Mouse (Mus musculus): Measurements from ENCODE around the gene Atp6v0d1.
"Not testable (repeated sequence)": the region's sequence is repeated elsewhere in the genome, so short reads cannot be mapped to it uniquely, and the experiment has no call there.

The Atp6v0d1 gene

DNA sequence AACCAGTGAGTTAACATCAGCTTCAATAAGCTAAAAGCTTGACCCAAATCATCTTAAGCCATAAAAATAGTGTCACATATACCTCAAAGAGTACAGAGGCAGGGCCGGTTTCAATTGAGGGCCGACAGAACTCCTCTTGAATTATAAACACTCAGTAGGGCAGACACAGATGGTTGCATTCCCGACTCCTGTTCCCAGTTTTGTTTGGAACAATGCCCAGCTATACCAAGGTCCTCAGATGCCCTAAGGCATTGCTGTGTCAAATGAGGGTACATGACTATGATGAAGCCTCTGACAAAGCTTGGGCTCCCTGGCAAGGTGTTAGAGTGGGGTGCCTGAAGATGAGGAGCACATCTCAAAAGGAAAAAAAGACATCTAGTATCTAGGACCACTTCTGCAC, 9.7 kb upstream of the Atp6v0d1 start:
- DNase-seq (ENCODE audit: extremely low read depth, insufficient read length, low spot score): no peak

DNA sequence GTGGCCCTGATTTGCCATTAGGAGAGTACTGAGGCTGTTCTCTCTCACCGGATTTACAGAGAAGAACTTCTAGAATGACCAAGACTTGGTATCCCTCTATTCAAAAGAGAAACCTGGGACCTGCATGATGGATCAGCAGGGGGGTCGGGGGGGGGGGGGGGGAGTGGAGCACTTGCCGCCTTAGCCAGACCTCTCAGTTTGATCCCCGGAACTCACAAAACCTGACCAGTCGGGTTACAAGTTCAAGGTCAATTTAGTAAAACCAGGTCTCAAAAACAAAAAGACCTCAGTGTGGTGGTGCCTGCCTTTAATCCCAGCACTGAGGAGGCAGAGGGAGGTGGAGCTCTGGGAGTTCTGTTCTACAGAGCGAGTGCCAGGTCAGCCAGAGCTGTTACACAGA, 8.9 kb upstream of the Atp6v0d1 start:
- no peak for DNase-seq (ENCODE audit: extremely low read depth, insufficient read length, low spot score)

DNA sequence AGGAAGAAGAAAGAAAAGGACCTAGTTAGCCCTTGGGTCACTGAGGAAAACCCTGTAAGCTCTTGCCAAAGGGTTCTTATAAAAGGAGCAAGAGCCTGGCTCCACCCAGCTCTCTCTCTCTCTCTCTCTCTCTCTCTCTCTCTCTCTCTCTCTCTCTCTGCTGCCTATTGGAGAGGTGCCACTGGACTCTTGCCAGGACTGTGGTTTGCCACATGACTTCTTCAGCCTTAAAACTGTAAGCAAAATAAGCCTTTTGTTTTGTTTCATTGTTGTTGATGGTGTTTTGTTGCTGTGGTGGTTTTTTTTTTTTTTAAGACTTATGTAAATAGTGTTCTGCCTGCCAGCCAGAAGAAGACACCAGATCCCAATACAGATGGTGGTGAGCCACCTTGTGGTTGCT, 7.6 kb upstream of the Atp6v0d1 start:
- DNase-seq (ENCODE audit: extremely low read depth, insufficient read length, low spot score): peak; percentile 62

DNA sequence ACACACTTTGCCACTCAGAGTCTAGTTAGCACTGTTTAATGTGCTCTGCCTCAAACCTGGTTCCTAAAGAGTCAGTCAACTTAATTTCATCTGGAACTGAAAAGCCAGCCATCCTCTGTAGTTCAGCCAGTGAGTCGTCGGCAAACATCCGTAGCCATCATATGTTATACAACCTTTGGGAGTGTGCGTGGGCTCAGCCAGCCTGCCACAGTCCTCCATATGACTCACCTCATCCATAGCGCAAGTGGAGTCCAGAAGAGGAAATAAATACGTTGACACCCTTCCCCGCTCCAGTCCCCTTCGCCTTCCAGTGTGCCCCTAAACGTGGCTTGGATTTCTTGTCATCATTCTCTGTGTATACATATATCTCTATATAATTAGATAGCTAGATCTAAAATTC, 6.0 kb upstream of the Atp6v0d1 start:
- no peak for DNase-seq (ENCODE audit: extremely low read depth, insufficient read length, low spot score)

DNA sequence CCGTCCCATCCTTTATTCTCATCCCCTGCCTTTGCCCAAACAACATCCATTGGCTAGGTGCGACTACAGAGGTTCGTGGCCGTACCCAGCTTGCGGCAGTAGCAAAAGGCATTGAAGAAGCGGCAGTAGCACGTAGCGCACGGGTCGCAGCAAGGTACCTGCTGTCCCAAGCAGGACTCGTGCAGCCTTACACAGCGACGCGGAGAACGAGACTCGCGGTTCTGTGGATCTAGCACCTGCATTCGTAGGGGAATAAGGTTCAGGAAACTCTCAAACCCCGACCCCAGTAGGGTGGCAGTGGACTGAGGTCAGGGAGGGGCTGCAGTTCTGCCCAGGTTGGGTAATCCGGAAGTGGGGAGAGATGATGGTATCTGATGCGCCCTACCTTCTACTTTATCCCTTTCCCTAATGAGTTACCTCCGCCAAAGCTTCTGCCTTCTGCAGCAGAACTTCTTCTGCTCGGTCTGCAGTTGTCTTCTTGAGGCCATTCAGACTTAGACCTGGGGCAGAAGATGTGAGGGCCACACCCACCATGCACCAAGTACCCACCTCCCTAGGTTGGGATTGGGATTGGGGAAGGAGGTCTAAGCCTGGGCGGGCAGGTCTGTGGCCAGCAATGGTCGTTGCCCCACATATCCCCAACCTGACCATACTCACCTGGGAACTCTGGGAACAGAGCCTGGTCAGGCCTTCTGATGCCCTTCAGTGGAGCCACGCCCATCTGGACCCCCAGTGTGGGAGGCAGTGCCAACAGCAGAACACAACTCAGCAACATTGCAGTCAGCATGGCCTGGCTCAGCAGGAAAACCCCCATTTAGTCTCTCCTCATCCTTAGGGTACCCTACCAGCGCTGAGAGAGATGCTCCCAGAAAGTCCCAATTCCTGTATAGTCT, 1.1 kb upstream of the Atp6v0d1 start:
- DNase-seq (ENCODE audit: extremely low read depth, insufficient read length, low spot score): no peak

DNA sequence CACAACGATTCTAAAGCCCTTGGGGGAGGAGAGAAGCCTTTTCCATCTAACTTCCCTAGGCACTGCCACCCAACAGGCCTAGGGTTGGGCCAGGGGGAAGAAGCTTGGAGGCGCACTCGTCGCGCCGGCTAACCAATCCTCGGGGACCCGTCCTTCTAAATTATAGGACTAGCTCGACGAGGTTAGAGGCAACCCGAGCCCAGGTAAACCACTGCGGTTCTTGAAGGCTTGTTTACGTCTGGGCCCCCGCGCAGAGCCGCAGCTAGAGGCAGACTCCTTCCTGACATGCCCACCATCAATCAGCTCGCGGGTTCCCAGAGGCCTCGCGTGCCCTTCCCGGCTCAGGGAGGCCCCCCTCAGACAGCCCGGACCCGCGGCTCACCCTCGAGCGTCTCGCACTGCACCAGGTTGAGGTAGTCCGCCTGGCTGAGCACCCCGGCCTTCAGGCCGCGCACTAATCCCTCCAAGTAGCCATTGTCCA, 406 bp downstream of the Atp6v0d1 start:
- DNase-seq (ENCODE audit: extremely low read depth, insufficient read length, low spot score): no peak

DNA sequence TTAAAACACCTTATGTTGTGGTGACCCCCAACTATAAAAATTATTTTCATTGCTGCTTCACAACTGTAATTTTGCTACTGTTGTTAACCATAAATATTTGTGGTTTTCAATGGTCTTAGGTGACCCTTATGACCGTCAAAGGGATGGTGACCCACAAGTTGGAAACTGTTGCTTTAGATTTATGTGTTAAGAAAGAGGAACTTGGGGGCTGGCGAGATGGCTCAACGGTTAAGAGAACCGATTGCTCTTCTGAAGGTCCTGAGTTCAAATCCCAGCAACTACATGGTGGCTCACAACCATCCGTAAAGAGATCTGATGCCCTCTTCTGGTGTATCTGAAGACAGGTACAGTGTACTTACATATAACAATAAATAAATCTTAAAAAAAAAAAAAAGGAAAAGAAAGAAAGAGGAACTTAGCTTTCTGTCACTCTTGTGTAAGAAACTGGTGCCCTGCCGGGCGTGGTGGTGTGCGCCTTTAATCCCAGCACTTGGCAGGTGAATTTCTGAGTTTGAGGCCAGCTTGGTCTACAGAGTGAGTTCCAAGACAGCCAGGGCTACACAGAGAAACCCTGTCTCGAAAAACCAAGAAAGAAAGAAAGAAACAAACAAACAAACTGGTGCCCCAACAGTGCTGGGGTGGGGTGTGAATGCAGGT, 1.1 kb downstream of the Atp6v0d1 start:
- DNase-seq (ENCODE audit: extremely low read depth, insufficient read length, low spot score): not testable (repeated sequence)

DNA sequence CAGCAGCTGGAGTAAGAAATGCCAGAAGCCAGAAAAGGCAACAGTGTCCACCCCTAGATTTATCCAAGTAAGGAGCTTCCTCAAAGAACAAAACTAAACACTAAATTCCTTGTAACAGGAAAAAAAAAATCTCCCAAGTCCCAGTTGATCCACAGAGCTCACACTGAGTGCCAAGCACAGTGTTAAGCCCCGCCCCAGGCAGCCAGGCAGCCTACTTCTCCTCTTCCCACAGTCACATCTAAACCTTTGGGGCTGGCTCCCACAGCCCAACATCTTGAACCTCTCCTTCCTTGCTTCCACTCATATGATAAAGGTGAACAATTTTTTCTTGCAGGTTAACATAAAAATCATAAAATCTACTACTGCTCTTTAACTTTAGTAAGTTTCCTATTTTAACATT, 2.0 kb downstream of the Atp6v0d1 start:
- DNase-seq (ENCODE audit: extremely low read depth, insufficient read length, low spot score): no peak

DNA sequence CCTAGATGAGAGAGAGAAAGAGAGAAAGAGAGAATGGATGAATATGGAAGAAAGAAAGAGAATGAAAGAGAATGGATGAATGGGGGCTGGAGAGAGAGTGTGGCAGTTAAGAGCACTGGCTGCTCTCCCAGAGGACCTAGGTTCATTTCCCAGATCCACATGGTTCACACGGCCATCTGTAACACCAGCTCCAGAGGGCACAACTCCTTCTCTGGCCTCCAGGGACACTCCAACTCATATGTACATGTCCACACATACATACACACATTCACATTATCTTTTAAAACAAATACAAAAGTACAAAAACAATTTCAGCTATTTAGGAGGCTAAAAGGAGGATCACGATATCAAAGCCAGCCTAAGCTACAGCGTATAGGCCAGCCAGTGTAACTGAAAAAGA, 3.0 kb downstream of the Atp6v0d1 start:
- no peak for DNase-seq (ENCODE audit: extremely low read depth, insufficient read length, low spot score)

DNA sequence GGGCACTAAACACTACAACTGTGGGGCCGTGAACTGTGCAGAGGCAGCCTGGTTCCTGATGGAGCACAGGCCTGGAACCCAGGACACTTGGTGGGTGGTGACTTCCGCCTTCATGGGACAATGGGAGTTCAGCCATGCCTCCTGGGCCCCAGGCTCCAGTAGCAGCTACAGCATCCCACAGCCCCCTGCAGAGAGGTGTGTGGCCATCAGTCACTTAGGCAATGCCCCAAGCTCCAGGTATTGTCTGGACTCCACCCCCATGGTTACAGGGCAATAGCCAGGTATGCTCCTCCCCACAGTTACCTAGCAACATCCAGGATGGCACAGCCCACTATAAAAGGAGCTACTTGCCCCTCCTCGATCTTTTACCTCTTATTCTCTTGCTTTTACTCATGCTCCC, 10.6 kb downstream of the Atp6v0d1 start:
- no peak for DNase-seq (ENCODE audit: extremely low read depth, insufficient read length, low spot score)

DNA sequence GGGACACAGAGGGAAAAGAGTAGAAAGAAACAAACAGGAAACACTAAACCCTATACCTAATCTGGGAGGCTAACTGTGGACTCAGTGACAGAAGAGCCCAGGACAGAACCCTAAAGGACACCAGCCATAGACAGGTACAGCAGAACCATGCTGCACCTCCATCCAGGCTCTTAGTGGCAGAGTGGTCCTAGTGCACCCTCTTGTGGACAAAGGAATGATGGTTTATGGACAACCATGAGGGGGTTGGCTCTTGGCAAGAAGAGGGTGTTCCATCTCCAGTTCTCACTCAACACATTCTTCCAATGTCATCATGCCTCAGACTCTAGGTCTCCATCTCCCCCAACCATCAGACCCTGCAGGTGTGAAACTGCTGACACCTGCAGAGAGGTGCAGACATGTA, 11.8 kb downstream of the Atp6v0d1 start:
- DNase-seq (ENCODE audit: extremely low read depth, insufficient read length, low spot score): no peak

DNA sequence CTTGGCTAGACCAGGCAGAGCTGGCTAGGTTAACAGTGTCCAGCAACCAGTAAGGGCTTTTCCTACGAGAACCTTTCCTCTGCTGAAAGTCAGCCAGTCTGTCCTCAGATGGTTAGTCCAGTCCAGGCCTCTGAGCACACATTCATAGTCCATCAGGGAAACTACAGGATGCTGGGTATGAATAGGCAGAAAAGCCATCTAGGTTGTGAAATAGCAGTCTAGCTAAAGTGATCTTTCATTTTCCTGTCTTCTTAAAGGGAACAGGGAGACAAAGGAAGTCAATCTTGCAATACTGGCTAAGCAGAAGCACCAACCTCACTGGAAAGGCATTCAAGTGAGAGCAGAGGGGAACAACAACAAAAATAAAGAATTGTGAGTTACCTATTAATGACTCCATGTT, 13.0 kb downstream of the Atp6v0d1 start:
- DNase-seq (ENCODE audit: extremely low read depth, insufficient read length, low spot score): no peak

DNA sequence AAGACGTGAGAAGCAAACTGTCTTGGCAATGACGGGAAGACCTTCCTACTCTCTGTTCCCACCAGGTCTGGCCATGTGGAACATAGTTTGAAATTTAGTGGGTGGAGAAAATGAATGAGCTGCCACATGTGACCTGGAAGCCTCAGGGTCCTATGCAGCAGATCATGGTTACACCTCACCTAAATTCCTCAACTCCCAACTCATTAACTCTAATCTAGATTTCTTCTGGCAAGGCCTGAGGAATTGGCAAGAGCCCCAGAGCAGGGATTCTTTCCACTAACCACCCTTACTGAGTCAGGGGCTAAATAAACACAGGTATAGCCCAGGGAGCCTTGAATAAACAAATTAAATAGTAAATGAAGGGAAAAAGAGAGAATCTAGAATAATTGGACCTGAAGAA, 13.8 kb downstream of the Atp6v0d1 start:
- no peak for DNase-seq (ENCODE audit: extremely low read depth, insufficient read length, low spot score)

DNA sequence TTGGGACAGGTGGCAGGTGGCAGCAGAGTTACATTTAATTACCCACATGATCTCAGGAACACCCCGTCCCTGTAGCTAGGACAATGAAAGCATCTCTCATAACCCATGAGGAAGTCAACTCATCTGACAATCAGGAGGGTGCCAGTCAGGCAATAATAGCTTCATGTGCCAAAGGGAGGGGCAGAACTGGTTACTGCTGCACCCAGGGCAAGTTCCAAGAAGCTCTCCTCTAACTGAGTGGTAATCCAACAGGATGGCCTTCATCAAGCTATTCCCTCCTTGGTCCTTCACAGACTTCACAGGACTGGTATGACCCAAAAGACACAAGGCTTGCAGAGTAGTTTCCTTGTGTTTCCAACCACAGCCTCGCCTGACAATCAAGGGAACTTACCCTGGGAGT, 15.8 kb downstream of the Atp6v0d1 start:
- no peak for DNase-seq (ENCODE audit: extremely low read depth, insufficient read length, low spot score)

DNA sequence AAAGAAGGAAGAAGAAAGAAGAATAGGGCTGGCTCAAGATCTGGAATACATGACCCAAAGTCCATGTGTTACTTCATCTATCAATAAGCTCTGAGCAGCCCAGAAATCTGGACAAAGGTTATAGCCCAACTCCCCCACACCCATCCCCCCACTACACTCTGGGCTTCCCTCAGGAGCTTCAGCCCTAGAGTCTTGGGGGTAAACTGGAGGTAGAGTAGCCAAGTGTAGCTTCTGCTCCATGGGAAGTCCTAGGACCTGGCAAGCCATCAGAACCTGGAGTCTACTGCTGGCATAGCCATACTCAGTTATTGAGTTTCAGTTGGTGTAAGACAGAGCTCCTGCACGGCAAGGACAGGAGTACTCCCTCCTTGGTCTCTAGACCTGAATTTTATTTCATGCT, 16.3 kb downstream of the Atp6v0d1 start:
- no peak for DNase-seq (ENCODE audit: extremely low read depth, insufficient read length, low spot score)

DNA sequence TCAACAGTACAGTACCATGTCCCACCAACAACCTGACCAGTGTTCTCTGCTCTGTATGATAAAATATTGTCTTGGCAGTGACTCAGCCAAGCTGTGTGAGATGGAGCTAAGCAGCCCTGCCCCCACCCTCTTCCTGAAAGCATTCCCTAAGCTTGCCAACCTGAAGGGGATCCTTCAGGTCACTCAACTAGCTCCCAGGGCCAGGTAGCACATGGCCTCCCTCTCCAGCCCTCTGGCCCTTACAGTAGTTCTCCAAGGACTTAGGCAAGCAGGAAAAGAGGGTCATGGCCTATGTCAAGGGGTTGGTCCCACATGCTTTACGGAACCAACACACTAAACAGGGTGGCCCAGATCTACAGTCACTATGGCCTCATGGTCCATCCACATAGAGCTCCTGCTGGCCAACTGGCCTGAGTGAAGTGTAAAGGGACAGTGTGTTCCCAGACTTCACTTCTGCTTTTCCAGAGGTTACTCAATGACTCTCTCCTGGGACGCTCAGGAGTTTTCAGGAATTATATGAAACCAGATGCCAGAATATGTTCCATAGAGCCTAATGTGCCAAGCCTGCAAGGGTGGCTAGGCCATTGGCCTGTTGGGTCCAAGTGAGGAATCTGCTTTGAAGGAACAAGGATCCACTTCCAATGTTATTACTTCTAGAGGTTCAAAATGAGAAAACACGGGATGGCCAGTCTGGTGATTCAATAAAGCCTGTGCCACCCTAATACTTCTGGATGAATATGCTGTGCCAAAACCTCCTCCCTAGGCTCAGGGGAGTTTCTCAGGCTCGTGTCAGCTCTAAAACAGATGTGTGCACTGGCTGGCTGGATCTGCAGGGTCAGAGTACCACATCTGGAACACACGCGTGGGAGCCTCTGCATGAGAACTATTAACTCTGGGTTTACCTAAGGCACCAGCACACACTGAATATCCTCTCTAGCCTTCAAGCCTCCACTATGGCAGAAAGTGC, 19.2 kb downstream of the Atp6v0d1 start:
- DNase-seq (ENCODE audit: extremely low read depth, insufficient read length, low spot score): no peak

DNA sequence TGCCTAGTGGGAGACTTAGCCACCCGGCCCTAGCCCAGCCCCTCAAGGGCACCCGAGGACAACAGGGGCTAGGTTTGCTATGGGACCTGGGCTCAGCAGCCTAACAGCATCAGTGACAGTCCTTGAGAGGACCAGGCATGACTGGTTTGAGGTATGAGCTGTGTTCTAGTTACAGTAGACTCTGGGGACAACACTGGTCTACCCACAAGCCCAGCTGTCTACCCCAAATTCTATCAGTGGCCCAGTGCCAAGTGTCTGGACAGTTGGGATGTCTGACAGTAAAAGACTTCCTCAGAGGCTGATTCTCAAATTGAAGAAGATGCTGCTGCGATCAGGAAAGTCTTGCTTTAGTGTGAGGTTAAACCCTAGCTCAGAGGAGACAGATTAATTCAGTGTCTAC, 20.6 kb downstream of the Atp6v0d1 start:
- no peak for DNase-seq (ENCODE audit: extremely low read depth, insufficient read length, low spot score)

DNA sequence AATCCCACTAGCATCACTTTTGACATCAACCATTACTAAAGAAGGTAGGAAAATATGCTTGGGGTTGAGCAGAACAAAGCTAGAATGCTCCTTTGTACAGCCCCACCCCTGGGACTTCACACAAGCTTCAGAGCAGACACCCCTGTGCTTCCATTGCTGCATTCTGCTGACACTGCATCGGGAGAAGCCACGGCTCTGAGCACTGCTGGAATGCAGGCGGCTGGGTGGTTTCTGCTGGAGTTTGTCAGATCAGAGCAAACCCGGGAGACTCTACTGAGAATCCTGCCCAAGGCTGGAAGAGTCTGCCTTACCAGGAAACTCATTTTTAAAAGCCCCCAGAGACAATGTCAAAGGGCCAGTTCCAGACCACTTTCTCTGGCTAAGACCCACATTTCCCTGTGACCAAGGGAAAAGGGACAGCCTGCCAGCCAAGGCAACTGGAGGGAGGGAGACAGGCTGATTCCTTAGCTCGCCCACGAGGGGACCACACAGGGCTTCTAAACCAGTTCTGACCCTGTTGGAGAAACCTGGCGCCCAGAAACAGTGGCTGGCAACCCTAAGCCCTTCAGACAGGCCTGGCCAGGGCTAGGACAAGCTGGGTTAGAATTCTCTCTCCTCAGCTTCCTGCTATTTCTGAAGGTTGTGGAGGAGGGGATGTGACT, 21.2 kb downstream of the Atp6v0d1 start:
- no peak for DNase-seq (ENCODE audit: extremely low read depth, insufficient read length, low spot score)

DNA sequence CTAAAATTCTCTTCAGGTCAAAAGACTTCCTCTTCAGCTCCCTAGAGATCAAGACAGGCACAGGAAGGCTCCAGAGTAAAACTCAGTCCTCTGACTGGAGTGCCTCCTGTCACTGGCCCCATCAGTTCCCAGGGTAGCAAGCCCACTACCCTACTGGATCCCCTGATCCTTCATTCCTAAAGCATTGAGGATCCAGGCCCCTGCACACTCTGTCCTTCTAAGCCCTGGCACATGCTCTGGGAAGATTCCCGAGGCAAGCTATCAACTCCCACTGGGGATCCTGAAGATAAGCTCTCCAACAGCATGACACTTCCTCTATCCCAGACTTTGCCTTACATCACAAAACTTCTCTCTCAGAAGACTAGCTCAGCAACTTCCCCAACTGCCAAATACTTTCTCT, 22.1 kb downstream of the Atp6v0d1 start:
- no peak for DNase-seq (ENCODE audit: extremely low read depth, insufficient read length, low spot score)

DNA sequence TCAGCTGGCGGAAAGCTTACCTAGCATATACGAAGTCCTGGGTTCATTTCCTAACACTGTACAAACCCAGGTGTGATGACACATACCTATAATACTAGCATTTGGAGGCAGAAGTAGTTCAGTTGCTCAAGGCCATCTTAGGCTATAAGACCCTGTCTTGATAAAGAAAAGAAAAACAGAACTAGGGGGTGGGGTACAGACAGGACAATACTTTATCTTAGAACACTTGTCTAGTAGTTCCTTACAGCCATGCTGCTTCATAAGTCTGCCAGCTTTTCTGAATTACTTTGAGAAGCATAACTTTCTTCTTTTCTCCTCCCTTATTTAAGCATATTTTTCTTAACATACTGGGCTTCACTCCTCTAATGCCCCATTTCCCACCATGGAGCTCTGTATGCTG, 23.0 kb downstream of the Atp6v0d1 start:
- DNase-seq (ENCODE audit: extremely low read depth, insufficient read length, low spot score): no peak
